7 mouse cellular contexts compared by ENCODE assay signal in genomic region chr10:60005264-60005663, GRCm38 (mm10). TPM values are rescaled to one million over a fixed set of nuclear protein-coding genes. Genes with fewer than 3 reads are reported as not detected.
DNase-seq lines count a peak whose midpoint lies in the region; ATAC-seq and TF ChIP-seq lines count a peak whose summit lies in the region.

No protein-coding gene starts in this region.

- no peak overlapping the region for H3K27ac ChIP-seq in intestine, postnatal 0 days (ENCODE audit: low read depth, low read length)
- no peak overlapping the region for H3K27ac ChIP-seq in intestine, embryonic 15.5 days
- H3K27ac ChIP-seq in ES-Bruce4 (ENCODE audit: insufficient read depth, low read length), result no peak overlapping the region
- no peak overlapping the region for H3K27ac ChIP-seq in midbrain, embryonic 11.5 days (ENCODE audit: low read depth, low read length)

- peaks cover 4% of the 10 kb centered on the region for H3K4me1 ChIP-seq in intestine, postnatal 0 days (replicated peaks; ENCODE audit: control insufficient read depth, insufficient read depth, low read length)
- H3K4me1 ChIP-seq in intestine, embryonic 15.5 days (replicated peaks), result peaks cover 9% of the 10 kb centered on the region
- no peaks in the 10 kb centered on the region for H3K4me1 ChIP-seq in ES-Bruce4 (ENCODE audit: control insufficient read depth, insufficient read depth, low read length)
- H3K4me1 ChIP-seq in midbrain, embryonic 11.5 days (ENCODE audit: control insufficient read depth, insufficient read depth, low read length), result peaks cover 8% of the 10 kb centered on the region; the same call in 1 of the 2 replicates

- H3K9ac ChIP-seq in intestine, postnatal 0 days (ENCODE audit: low read depth, low read length), result no peak overlapping the region
- H3K9ac ChIP-seq in intestine, embryonic 15.5 days, result no peak overlapping the region
- H3K9ac ChIP-seq in ES-Bruce4 (ENCODE audit: low read depth, poor library complexity, severe bottlenecking), result no peak overlapping the region
- no peak overlapping the region for H3K9ac ChIP-seq in midbrain, embryonic 11.5 days (ENCODE audit: low read length)

- TF ChIP-seq EP300 in ES-Bruce4 (IDR thresholded peaks at IDR 0.05; ENCODE audit: insufficient read depth, low read depth, low read length), result no peak

- no peak for TF ChIP-seq POLR2A in ES-Bruce4 (IDR thresholded peaks at IDR 0.05; ENCODE audit: insufficient read depth, low read length)

- H3K4me2 ChIP-seq in intestine, postnatal 0 days (replicated peaks; ENCODE audit: low read depth), result no peak overlapping the region
- no peak overlapping the region for H3K4me2 ChIP-seq in intestine, embryonic 15.5 days (replicated peaks)
- H3K4me2 ChIP-seq in midbrain, embryonic 11.5 days, result no peak overlapping the region

- peak; percentile 60 for DNase-seq in ZHBTc4 (ENCODE audit: low read depth, low spot score)
- DNase-seq in spleen, adult 12 weeks (ENCODE audit: low spot score), result peak; percentile 37
- DNase-seq in left cerebral cortex, adult 18-20 months (ENCODE audit: low spot score in 2 of 2), result no peak
- no peak for DNase-seq in midbrain, embryonic 11.5 days (ENCODE audit: low spot score, missing footprints)

- no peak overlapping the region for H3K4me3 ChIP-seq in intestine, postnatal 0 days (ENCODE audit: low read depth, low read length)
- H3K4me3 ChIP-seq in intestine, embryonic 15.5 days (replicated peaks), result no peak overlapping the region
- no peak overlapping the region for H3K4me3 ChIP-seq in ES-Bruce4 (ENCODE audit: low read depth, low read length)
- no peak overlapping the region for H3K4me3 ChIP-seq in midbrain, embryonic 11.5 days (ENCODE audit: low read depth, low read length)

- WGBS in intestine, postnatal 0 days, result 50% methylated on average over 2 of the region's 2 CpGs
- WGBS in intestine, embryonic 15.5 days, result 61% methylated on average over 2 of the region's 2 CpGs
- 63% methylated on average over 2 of the region's 2 CpGs for WGBS in midbrain, embryonic 11.5 days

- ATAC-seq in intestine, postnatal 0 days, result no peak
- no peak for ATAC-seq in intestine, embryonic 15.5 days
- ATAC-seq in midbrain, embryonic 11.5 days (ENCODE audit: low FRiP score), result no peak

- no peaks in the 10 kb centered on the region for H3K9me3 ChIP-seq in intestine, postnatal 0 days (ENCODE audit: control insufficient read depth)
- no peaks in the 10 kb centered on the region for H3K9me3 ChIP-seq in intestine, embryonic 15.5 days
- no peaks in the 10 kb centered on the region for H3K9me3 ChIP-seq in ES-Bruce4 (replicated peaks; ENCODE audit: control insufficient read depth, insufficient read depth, low read length, poor library complexity, severe bottlenecking)
- no peaks in the 10 kb centered on the region for H3K9me3 ChIP-seq in midbrain, embryonic 11.5 days (ENCODE audit: control insufficient read depth, low read length)

- H3K27me3 ChIP-seq in intestine, postnatal 0 days (replicated peaks; ENCODE audit: control insufficient read depth, insufficient read depth, low read length), result no peaks in the 10 kb centered on the region
- H3K27me3 ChIP-seq in intestine, embryonic 15.5 days (replicated peaks), result no peaks in the 10 kb centered on the region
- no peaks in the 10 kb centered on the region for H3K27me3 ChIP-seq in ES-Bruce4 (ENCODE audit: control insufficient read depth, insufficient read depth, low read length, poor library complexity, severe bottlenecking)
- no peaks in the 10 kb centered on the region for H3K27me3 ChIP-seq in midbrain, embryonic 11.5 days (ENCODE audit: control insufficient read depth, insufficient read depth, low read length)

- peak; percentile 60 for TF ChIP-seq CTCF in intestine, postnatal 0 days (IDR thresholded peaks at IDR 0.05; ENCODE audit: low read depth)
- peak; percentile 35 for TF ChIP-seq CTCF in ES-Bruce4 (IDR thresholded peaks at IDR 0.05; ENCODE audit: low read depth, low read length)

- peaks cover 16% of the 10 kb centered on the region for H3K36me3 ChIP-seq in intestine, postnatal 0 days (ENCODE audit: control insufficient read depth, insufficient read depth)
- H3K36me3 ChIP-seq in intestine, embryonic 15.5 days, result peaks cover 7% of the 10 kb centered on the region
- peaks cover 6% of the 10 kb centered on the region for H3K36me3 ChIP-seq in ES-Bruce4 (ENCODE audit: control insufficient read depth, insufficient read depth, low read length, poor library complexity, severe bottlenecking)
- H3K36me3 ChIP-seq in midbrain, embryonic 11.5 days (ENCODE audit: control insufficient read depth, insufficient read depth, low read length), result no peaks in the 10 kb centered on the region

RNA-seq across cellular contexts. Expression of gene Anapc16, which starts 2.3 kb away (rescaled TPM):
- polyA plus RNA-seq in intestine, postnatal 0 days (2015; fragmentation: Nextera tagmentation; extraction: Ambion mirVana), result 98.4 and 100 TPM in 2 replicates
- 99.9 and 101 TPM in 2 replicates for polyA plus RNA-seq in intestine, embryonic 15.5 days (2015; fragmentation: Nextera tagmentation; extraction: Ambion mirVana)
- polyA plus RNA-seq in ES-Bruce4 (2011; ENCODE audit: insufficient read depth, insufficient read length, low read depth, missing spikeins), result 22.7 and 24.4 TPM in 2 replicates
- 10 to 100 TPM; 60.4 to 60.9 TPM for total RNA-seq in left cerebral cortex, adult 18-20 months (2021)
- 87.2 and 98.5 TPM in 2 replicates for polyA plus RNA-seq in midbrain, embryonic 11.5 days (2014; fragmentation: Nextera tagmentation; extraction: Ambion mirVana)

RNA-seq across cellular contexts. Expression of gene Ascc1, which starts 2.7 kb away (rescaled TPM):
- polyA plus RNA-seq in intestine, postnatal 0 days (2015; fragmentation: Nextera tagmentation; extraction: Ambion mirVana), result 28.7 TPM in 2 replicates
- polyA plus RNA-seq in intestine, embryonic 15.5 days (2015; fragmentation: Nextera tagmentation; extraction: Ambion mirVana), result 45.2 and 45.3 TPM in 2 replicates
- polyA plus RNA-seq in ES-Bruce4 (2011; ENCODE audit: insufficient read depth, insufficient read length, low read depth, missing spikeins), result 52.9 and 53.7 TPM in 2 replicates
- 10 to 100 TPM; 14.1 to 14.8 TPM for total RNA-seq in left cerebral cortex, adult 18-20 months (2021)
- polyA plus RNA-seq in midbrain, embryonic 11.5 days (2014; fragmentation: Nextera tagmentation; extraction: Ambion mirVana), result 42.5 and 43.6 TPM in 2 replicates

RNA-seq across cellular contexts. Expression of gene Ddit4, which starts 53.6 kb away (rescaled TPM):
- 11.5 and 17.8 TPM in 2 replicates for polyA plus RNA-seq in intestine, postnatal 0 days (2015; fragmentation: Nextera tagmentation; extraction: Ambion mirVana)
- polyA plus RNA-seq in intestine, embryonic 15.5 days (2015; fragmentation: Nextera tagmentation; extraction: Ambion mirVana), result 35.4 and 35.7 TPM in 2 replicates
- polyA plus RNA-seq in ES-Bruce4 (2011; ENCODE audit: insufficient read depth, insufficient read length, low read depth, missing spikeins), result 172 and 176 TPM in 2 replicates
- total RNA-seq in left cerebral cortex, adult 18-20 months (2021), result 10 to 100 TPM; 35.8 to 41.3 TPM
- polyA plus RNA-seq in midbrain, embryonic 11.5 days (2014; fragmentation: Nextera tagmentation; extraction: Ambion mirVana), result 4.1 and 4.5 TPM in 2 replicates

Comparison
In these comparisons a context has a peak if more than half of its experiments do, and no peak if none do; other contexts are left out.
1. DNase-seq: peak in ZHBTc4 (single experiment) and spleen, adult 12 weeks (single experiment); none in left cerebral cortex, adult 18-20 months (0 of 2) and midbrain, embryonic 11.5 days (single experiment).